Mouse (Mus musculus) right cerebral cortex, postnatal 10 days (tissue): Measurements from ENCODE around the gene Ppp2r2d.

Experiments
- DNase-seq, 2 experiments: peaks; one replicate each; pipeline ENCODE4 v3.0.0; 2021; ENCODE audit warnings: low spot score in 2 of 2

Gene Ppp2r2d

DNA sequence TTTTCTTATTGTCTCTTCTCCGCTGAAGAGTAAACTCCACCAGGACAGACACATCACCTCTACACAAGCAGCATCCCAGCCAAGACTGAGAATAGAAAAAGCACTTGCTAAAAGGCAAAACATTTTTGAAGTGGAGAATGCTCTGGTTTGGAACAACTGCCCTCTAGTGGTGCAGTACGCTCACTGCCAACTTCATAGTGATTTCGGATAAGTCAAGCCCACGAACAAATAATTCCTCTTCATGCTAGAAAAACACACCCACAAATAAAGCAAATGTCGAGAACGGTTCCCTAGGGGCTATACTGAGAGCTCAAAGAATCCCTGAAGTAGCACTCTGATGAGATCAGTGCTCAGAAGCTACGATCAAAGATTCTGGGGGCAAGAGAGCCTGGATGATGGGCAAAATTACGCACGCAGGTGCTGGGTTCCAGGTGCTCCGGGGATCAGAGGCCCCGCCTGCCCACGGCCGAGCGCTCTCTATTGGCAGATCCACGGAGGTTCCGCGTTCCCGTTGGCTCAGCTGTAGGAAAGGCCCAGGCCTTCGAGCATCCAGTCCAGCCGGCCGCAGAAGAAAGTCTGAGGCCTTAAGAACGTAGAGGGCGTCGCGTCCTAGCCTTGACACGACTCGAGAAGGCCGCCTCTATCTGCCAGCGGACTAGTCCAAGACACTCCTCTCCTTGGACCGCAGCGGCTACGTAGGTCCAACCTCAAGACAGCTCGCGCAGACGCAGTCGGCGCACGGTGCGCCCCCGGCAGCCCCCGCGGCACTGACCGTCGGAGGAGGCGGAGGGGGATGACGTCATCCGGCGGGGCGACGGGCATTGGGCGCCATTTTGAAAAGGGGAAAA, at the start of gene Ppp2r2d, which contains the start of gene Mapk1ip1:
Gene Ppp2r2d, plus strand, starts transcription at position 536 of the 848 bp plus-strand sequence.
Gene Mapk1ip1, minus strand, starts transcription at position 730 of the 848 bp plus-strand sequence.
- DNase-seq: peak; percentile 97 to 98

DNA sequence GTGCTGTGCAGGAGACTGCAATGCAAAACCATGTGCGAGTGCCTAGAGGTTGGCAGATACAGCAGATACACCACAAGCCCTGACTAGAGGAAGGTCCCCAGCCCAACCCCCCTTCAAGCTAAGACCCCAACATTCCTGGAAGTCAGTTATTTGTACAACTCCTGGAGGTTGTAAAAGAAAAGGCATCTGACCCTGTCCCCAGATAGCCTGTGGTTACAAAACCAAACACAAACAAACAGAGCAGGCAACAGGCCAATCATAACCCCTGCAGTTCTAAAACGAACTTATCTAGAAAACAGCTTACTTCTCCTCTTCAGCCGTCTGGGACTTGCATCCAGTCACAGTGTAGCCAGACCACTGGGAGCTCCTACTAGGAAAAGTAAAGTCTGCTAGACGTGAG, 42.5 kb upstream of the Ppp2r2d start:
- DNase-seq: no peak

DNA sequence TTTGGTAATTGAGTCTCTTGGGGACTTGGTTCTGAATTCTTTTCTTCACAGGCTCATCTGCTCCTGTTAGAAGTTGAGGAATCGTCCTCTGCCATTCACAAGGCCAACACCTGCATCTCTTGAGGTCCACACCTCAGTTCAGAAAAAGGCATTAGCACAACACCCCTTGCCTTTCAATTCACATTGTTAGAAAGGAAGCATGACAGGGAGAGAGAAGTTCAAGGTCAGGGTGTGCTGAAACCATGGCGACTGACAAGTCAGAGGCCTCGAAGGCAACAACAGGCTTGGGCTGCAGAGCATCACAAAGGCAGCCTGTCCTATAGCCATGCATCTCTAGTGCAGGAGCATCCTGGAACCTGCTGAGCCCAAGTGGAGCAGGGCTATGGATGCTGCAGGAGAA, 38.7 kb upstream of the Ppp2r2d start:
- no peak for DNase-seq

DNA sequence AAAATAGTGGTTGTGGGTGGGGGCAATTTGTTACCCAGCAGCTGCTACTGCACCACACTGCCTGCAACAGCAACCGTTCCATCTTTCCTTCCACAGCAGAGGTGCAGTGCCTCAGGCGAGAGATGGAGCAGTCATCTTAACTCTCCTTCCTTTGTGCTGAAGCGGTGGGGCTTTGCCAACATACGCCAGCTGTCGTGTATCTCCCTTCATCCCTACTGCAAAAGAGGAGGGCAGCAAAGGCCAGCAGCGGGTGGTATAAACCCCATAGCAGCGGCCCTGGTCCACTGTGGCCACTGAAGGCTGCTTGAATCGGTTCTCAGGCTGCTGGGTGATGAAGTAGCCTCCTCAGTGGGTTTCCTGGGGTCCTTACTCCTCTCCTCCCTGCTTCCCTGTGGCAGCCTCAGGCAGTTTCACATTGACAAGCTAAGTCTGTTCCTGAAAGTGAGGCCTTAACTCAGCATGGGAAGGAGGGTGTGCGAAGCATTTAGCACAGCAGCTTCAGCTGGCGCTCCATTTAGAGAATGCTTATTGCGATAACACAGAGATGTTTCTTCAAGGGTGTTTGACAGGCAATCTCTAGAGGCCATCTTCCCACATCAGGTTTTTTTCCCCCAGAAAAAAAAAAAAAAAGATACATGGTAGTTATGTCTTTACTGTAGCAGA, 32.5 kb upstream of the Ppp2r2d start:
- no peak for DNase-seq

DNA sequence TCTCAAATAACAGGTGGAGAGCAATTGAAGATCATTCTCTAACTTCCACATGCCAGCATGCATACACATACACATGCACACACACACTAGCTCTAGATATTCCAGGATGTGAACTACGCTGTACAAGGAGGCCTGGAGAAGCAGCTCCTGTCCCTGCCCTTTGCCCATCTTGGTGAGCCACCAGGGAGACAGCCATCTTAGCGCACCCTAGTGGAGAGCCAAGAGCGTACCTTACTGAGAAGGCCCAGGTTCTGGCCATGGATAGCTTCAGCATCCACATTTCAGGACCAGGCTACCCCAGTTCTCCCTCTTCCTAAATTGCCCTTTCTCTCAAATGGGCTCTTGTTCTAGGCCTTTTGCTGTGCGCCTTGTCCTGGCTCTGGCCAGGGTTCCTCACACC, 27.6 kb upstream of the Ppp2r2d start:
- no peak for DNase-seq

DNA sequence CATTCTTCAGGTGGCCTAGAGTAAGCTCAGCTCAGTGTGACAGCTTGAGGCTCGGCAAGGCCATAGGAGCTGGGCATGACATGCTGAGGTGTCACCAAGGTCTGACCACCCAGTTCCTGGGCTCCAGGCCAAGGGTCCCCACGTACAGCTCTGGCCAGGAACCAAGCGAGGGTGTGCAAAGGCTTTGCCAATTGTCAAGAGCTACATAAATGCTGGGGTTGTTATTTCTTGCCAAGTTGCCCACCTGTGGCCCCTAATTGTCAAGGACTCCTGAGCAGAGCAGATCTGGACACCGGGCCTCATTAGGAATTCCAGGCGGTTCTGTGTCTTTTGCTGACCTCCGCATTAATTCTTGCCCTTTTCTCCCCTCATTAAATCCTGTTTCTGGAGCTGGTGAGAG, 21.5 kb upstream of the Ppp2r2d start:
- no peak for DNase-seq

DNA sequence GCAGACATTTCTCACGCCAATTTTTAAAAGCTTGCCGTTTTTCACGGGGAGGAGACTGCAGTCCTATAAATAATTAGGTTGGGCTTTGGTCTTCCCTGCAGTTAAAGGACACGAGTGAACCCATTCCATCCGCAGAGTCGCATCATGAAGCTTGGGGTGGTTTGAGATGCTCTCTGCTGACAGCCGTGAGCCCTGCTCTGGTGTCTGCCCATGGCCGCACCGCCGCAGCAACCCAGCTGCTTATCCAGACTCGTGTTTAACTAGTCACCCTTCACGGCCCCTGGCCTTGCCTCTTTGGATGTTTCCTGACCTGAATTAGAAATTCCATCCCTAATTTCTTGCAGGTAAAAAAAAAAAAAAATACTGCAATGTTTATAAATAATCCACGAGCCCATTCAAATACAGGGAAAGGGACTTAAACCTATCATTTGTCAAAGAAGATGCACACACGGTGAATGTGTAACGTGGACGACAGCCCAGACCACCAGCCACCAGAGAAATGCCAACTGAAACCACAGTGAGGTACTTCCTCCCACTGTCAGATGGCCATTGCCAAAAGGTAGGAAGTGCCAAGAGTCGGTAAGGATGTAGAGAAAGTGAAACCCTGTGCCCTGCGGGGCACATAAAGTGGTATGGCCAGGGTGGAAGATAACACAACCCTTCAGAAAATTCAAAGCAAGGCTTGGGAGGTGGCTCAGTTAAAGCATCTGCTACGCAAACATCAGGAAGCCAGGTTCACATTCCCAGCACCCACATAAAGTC, 20.7 kb upstream of the Ppp2r2d start:
- no peak for DNase-seq

DNA sequence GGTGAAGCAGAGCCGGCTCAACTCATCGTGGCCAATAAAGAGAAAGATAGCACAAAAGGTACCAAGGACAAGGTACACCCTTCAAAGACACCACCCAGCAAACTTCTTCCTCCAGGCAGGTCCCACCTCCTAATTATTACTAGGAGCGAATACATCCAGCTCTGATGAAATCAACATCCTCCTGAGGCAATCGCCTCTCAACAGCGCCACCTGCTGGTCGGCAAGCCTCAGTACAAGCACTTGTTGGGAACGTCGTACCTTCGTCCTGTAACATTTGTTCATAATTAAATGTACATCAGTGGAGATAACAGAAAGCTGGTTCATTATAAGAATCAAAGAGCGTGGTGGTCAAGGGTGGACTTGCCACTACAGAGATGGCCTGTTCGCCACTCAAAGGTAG, 18.1 kb upstream of the Ppp2r2d start:
- DNase-seq: peak; percentile 76 to 86

DNA sequence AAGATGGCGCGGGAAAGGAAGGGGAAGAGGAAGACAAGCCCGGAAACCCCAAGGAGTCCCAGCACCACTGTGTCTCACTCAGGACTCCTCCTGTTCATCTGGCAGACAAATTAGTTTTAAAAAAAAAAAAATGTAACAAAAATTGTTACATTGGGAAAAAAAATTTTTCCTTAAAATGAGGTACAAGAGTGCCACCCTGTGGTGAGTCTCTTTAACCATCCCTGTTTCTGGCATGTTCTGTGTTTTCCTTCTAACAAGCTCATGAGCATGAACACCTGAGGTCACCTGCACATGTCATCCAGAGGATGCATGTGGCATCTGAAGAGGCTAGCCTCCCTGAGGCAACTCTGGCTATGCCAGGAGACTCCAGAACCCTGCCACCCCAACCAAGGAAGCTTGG, 10.9 kb upstream of the Ppp2r2d start:
- DNase-seq: no peak

DNA sequence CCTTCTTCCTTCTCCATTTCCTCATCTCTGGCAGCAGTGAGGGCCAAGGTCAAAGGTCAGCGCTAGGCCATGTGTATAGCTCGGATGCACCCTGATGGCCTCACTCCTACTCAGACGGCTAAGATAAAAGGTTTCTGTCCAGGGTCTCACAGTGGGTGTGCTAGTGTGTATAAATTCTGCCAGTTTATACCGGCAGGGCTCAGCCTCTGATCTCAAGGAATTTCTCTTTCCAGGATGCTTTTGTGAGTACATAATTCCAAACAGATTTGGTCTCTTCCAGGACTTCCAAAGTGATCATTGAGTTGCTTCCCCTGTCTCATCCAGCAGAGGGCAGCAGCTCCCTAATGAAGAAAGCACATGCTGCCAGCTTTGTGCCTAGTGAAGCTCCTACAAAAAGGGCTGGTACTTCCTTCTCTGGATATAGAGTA, 5.3 kb upstream of the Ppp2r2d start:
- DNase-seq: peak; percentile 86 to 90

DNA sequence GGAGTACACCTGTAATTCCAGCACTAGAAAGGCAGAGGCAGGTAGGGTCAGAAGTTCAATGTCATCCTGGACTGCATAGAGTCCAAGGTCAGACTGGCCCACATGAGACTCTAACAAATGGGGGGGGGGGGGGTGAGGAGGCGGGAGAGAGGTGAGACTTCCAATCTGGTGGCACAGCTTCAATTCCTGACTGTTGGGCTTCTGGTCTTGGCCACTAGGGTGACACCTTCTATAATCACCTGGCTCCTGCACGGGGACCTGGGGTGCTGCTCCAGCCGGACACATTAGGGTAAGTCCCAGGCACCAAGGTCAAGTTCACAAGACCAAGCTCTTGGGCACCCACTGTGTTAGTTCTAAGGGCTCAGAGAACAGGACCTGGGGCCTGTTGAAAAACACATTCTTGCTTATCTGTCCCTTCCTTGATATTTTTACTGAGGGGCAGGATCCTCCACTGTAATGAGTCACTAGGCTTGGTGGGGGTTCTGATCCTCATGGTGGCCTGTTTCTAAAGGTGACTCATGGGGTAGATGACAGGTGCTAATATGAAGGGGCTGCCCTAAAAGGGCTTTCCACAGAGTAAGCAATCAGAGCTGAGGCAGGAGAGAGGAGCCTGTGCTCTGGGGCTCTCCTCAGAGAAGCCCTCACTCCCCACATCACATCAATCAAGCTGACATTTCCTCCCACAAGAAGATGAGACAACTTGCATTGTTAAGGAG, 4.3 kb upstream of the Ppp2r2d start:
- DNase-seq: no peak

DNA sequence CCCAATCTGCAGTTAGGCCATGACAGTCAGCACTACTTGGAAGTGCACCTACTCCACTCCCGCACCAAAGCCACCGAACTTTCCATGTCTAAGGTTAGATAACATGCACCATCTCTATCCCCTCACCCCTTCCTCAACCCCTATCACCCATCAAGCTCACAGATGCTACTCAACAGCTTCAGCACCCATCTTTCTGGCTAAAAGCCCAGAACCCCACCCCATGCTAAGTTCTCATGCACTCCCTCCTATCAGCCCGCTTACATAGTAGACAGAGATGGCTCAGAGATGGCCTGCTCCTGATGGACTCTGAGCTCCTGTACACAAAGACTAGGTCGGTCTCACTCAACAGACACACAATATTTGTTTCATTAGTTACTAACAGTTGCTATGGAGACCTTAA, 2.5 kb upstream of the Ppp2r2d start:
- DNase-seq: no peak

DNA sequence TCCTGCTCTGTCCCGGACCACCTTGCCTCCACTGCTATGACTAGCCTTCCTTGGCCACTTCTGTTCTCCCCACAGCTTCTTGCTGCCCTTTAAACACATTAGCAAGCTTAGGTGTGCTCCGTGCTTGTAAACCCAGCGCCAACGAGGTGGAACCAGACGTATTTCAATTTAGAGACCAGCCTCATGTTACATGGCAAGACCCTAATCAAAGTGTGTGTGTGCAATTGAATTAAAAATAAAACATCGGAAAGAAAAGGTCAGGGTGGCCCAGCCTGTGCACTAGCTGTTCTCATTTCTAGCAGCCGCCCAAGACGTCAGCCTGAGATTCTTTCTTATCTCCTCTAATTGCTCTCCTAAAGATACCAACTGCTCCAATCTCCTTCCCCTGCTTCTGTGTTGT, 768 bp upstream of the Ppp2r2d start:
- no peak for DNase-seq

DNA sequence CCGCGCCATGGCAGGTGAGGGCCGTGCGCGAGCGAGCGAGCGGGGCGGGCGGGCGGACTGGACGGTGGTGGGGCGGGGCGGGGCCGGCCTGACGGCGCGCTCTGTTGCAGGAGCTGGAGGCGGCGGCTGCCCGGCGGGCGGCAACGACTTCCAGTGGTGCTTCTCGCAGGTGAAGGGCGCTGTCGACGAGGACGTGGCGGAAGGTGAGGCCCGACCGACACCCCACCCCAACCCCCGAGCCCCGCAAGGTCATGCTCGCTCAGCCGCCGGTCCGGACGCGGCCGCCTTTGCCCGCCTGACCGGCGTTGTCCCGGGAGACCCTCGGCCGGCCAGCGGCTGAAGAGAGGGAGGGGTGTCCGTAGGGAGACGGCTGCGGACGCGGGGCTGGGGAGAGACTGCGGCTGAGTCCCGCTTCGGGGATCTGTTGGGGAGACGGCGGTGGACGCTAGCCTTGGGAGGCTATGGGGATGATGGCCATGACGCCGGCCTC, 668 bp downstream of the Ppp2r2d start:
- DNase-seq: peak; percentile 61 to 66

DNA sequence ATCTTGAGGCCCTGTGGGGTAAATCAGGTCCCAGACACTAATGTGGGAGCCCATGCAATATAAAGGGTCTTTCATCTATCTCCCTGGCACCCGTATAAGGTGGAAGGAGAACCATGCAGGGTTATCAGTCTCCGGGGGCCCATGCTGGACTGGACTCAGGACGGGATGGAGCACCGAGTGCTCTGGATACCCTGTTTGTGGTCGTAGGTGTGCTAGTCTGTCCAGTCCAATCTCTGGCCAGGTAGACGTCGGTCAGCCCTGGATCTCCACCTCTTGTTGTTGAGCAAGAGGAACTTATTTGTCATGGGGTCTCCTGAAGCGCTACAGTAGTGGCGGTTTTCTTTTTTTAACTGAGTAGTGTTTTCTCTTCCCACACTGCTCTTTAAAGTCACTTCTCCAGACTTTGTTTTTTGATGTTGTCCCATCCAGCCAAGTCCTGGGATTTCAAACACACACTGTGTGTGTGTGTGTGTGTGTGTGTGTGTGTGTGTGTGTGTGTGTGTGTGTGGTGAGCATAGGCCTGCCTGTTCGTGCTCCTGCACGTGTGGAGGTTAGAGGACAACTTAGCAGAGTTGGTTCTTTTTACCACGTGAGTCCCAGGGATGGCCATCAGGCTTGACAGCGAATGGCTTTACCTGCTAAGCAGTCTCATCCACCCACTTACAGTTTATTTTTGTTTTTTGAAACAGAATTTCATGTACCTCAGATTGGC, 1.6 kb downstream of the Ppp2r2d start:
- DNase-seq: no peak

DNA sequence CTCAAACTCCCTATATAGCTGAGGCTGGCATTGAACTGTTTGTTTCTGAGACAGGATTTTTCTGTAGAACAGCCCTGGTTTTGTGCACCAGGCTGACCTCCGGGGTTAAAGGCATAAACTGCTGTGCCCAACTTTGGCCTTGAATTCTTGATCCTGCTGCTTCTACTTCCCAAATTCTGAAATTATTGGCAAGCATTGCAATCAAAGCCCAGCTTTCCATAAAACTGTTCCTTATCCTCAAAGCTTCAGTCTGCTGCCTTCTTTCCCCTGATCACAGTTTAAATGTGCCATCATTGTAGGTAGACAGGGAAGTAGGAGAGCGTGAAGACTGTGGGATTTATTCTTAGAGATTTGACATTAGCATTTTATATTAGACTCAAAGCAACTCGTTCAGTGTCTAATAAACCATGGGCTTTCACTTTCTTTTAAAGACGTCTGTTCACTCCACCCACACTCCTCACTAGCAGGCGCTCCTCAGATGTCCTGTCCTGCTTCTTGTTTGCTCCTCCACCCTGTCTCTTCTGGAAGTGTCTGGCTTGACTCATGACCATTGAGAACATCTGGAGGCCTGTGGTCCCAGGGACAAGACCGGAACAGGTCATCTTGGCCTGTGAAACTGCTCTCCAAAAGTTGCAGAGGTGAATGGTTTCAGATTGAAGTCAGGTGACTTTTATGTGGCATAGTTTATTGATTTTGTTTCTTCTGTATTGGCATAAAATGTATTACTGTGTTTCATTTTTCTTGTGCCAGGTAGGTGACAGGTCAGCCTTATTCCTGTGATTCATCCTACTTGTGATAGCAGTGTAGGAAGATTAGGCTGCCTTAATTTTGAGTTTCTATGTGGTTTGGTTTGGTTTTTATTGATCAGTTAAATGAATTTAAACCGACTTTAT, 2.4 kb downstream of the Ppp2r2d start:
- DNase-seq: no peak

DNA sequence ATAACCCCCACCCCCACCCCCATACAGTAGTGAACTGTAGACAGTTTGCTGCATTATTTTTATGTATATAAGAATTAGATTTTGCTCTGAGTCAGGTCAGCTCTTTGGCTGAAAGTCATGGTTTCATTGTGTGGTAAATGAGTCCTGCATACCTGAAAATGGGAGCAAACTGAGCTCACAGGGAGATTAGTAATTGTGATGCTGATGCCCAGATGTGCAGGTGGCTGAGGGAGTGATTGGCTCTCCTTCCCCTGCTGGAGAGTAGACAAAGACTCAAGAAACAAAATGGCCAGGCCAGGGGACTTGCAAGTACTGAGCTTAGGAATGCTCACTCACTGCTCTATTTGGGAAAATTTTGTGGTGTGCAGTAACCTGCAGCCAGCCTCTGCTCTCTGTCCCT, 4.2 kb downstream of the Ppp2r2d start:
- DNase-seq: no peak

DNA sequence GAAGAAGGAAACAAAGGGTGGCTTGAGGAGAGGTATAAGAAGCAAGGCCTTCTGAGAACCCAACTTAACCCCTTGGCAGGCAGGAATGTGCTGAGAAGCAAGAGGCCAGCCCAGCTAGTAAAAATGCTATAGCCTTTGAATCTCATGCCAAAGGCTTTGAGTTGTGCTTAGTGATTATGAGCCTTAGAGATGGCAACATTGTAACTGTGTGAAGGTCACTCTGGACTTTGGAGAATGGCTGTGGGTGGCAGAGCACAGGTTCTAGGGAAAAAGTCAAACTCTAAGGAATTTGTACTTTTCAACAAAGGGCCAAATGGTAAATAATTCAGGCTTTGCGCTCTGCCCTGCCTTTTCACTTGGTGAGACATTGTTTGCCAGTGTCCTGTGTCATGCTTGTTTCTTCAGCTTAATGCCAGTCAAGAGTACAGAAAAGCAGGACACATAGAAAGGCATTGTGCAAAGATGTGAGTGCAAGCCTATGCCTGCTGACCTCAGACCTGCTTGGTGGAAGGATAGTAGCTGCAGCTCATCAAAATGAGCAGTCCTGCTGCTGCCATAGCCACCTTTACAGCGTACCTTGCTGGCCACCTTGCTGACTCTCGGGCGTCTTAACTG, 7.6 kb downstream of the Ppp2r2d start:
- DNase-seq: no peak

DNA sequence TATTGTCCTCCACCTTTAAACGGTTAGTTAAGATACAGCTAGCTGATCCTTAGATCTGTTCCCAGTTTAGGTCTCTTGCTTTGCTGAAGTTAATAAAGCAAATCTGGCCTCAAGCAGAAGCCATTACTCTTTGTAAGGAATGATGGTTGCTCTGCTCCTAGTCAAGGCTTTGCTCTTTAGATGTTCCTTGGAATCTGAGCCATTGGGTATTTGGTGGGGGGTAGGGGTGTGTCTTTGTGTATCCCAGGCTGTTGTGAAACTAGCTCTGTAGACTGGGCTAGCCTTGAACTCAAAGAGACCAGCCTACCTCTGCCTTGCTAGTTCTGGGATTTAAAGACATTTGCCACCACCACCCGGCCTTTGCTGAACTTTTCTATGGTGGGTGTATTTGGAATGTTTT, 8.3 kb downstream of the Ppp2r2d start:
- no peak for DNase-seq

DNA sequence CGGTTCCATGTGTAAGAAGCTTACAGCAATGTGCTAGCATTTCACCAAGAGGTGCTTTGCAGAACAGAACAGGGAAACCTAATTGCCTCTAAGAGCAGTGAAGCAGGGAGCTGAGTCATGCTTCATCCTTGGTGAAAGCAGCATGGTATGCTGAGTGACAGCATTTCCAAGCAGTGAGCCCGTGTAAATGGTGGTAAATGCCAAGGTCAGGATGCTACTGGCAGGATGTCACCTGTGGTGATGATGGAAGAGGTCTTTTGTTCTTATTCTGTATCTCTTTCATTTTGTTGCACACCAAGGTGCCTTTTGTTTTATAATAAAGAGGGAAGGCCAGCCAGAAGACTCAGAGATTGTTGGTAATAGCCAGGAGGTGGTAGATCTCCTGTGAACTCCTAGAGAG, 10.8 kb downstream of the Ppp2r2d start:
- no peak for DNase-seq
